8 mouse cellular contexts compared by ENCODE assay signal in the genomic region with DNA sequence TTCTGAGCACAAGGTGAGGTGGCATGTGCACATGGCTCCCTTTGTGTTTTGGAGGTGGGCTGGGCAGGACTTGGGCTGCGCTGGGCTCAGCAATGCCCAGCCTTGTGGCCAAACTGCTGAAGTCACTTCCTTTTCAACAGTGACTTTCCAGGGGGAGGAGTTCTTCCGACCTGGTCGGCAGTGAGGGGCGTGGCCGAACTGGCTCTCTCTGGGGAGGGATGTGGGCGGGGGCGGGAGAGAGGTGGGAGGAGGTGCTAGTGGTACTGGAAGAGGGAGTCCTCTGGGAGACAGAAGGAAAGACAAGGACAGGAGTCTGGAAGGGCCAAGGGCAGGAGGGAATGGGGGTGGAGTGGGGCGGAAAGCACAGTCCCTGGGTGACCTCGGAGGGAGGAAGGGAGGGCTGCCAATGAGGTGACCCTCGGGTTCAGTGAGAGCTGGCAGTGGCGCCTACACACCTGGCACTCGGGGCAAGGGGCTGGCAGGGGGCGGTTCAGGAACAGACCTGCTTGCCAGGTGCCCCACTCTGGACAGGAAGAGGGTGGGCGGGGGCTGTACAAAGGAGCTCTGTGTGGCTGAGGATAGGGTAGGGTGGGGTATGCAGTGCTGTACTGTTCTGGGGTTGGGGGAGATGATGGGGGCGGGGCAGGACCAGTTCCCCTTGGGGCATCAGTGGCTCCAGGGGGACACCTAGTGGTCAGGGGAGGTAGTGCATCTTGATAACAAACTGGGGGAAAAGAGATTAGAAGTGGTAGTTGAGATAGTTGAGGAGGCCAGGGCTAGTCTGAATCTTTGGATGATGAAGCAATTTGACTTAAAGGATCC. TPM values are rescaled to one million over a fixed set of nuclear protein-coding genes. Genes with fewer than 3 reads are reported as not detected.
DNase-seq lines count a peak whose midpoint lies in the region; ATAC-seq and TF ChIP-seq lines count a peak whose summit lies in the region.

No protein-coding gene starts in this region.

- no peak for TF ChIP-seq POLR2A in cortical plate, adult 2 months (IDR thresholded peaks at IDR 0.05; ENCODE audit: extremely low read depth, insufficient read depth, low read length)

- H3K4me2 ChIP-seq in hindbrain, postnatal 0 days (ENCODE audit: low read depth, low read length) = no peak overlapping the region
- H3K4me2 ChIP-seq in limb, embryonic 12.5 days = peak overlapping the region; percentile 45
- no peak overlapping the region for H3K4me2 ChIP-seq in midbrain, embryonic 13.5 days (replicated peaks)

- no peak overlapping the region for H3K9ac ChIP-seq in hindbrain, postnatal 0 days (replicated peaks; ENCODE audit: low read length)
- H3K9ac ChIP-seq in limb, embryonic 12.5 days (replicated peaks) = peak overlapping the region; percentile 31; the same call in 1 of the 2 replicates
- 0 out of 2 replicates have a peak overlapping the region, but pooled peaks have one; percentile 10 for H3K9ac ChIP-seq in midbrain, embryonic 13.5 days (replicated peaks)

- peaks cover 25% of the 10 kb centered on the region for H3K4me1 ChIP-seq in cortical plate, adult 2 months (ENCODE audit: control insufficient read depth, insufficient read depth, low read length)
- H3K4me1 ChIP-seq in hindbrain, postnatal 0 days (ENCODE audit: insufficient read depth, low read length) = peaks cover 29% of the 10 kb centered on the region
- peaks cover 83% of the 10 kb centered on the region for H3K4me1 ChIP-seq in limb, embryonic 12.5 days (replicated peaks)
- H3K4me1 ChIP-seq in midbrain, embryonic 13.5 days (replicated peaks) = peaks cover 64% of the 10 kb centered on the region

- WGBS in hindbrain, postnatal 0 days = 10% methylated on average over 14 of the region's 15 CpGs
- 2% methylated on average over 15 of the region's 15 CpGs for WGBS in limb, embryonic 12.5 days
- WGBS in midbrain, embryonic 13.5 days = 5% methylated on average over 15 of the region's 15 CpGs

- H3K36me3 ChIP-seq in hindbrain, postnatal 0 days (ENCODE audit: insufficient read depth, low read length) = peaks cover 15% of the 10 kb centered on the region; the same call in 1 of the 2 replicates
- peaks cover 56% of the 10 kb centered on the region for H3K36me3 ChIP-seq in limb, embryonic 12.5 days
- peaks cover 21% of the 10 kb centered on the region for H3K36me3 ChIP-seq in midbrain, embryonic 13.5 days

- no peaks in the 10 kb centered on the region for H3K27me3 ChIP-seq in hindbrain, postnatal 0 days (ENCODE audit: insufficient read depth, low read length)
- no peaks in the 10 kb centered on the region for H3K27me3 ChIP-seq in limb, embryonic 12.5 days
- no peaks in the 10 kb centered on the region for H3K27me3 ChIP-seq in midbrain, embryonic 13.5 days

- peak overlapping the region; percentile 78 for H3K27ac ChIP-seq in cortical plate, adult 2 months (ENCODE audit: insufficient read depth, low read length)
- H3K27ac ChIP-seq in hindbrain, postnatal 0 days = peak overlapping the region; percentile 26; the same call in 1 of the 2 replicates
- peak overlapping the region; percentile 84 for H3K27ac ChIP-seq in limb, embryonic 12.5 days
- H3K27ac ChIP-seq in midbrain, embryonic 13.5 days = peak overlapping the region; percentile 52; the same call in 1 of the 2 replicates

- no peaks in the 10 kb centered on the region for H3K9me3 ChIP-seq in hindbrain, postnatal 0 days (ENCODE audit: low read length)
- H3K9me3 ChIP-seq in limb, embryonic 12.5 days = no peaks in the 10 kb centered on the region
- H3K9me3 ChIP-seq in midbrain, embryonic 13.5 days = no peaks in the 10 kb centered on the region

- DNase-seq in right cerebral cortex, postnatal 4 days = peak; percentile 74
- DNase-seq in right cerebral cortex, postnatal 25 days = no peak
- peak; percentile 65 to 70 for DNase-seq in gastrocnemius, adult 8-10 months (ENCODE audit: low spot score in 2 of 2)
- DNase-seq in hindbrain, postnatal 0 days (ENCODE audit: low spot score) = peak; percentile 67
- DNase-seq in spleen, postnatal 4 days (ENCODE audit: low spot score in 2 of 2) = peak; percentile 82 to 93

- H3K4me3 ChIP-seq in cortical plate, adult 2 months (ENCODE audit: insufficient read depth, low read length) = no peak overlapping the region
- H3K4me3 ChIP-seq in hindbrain, postnatal 0 days (ENCODE audit: low read length) = no peak overlapping the region
- H3K4me3 ChIP-seq in limb, embryonic 12.5 days (replicated peaks) = peak overlapping the region; percentile 23
- no peak overlapping the region for H3K4me3 ChIP-seq in midbrain, embryonic 13.5 days (replicated peaks)

- peak; percentile 56; the same call in 1 of the 2 replicates for ATAC-seq in hindbrain, postnatal 0 days
- peak; percentile 82 for ATAC-seq in limb, embryonic 12.5 days (ENCODE audit: insufficient number of reproducible peaks, insufficient read depth, low FRiP score, low TSS enrichment, low read depth)
- ATAC-seq in midbrain, embryonic 13.5 days = peak; percentile 80

- peak; percentile 80 for TF ChIP-seq CTCF in cortical plate, adult 2 months (IDR thresholded peaks at IDR 0.05; ENCODE audit: extremely low read depth, insufficient read depth, low read length)
- peak; percentile 88 for TF ChIP-seq CTCF in hindbrain, postnatal 0 days (IDR thresholded peaks at IDR 0.05; ENCODE audit: low read depth)

RNA-seq across cellular contexts. Expression of gene Ahdc1, which starts 45.2 kb away (rescaled TPM):
- 23.8 and 26.4 TPM in 2 replicates for polyA plus RNA-seq in cortical plate, adult 2 months (2012; rRNA removed)
- total RNA-seq in gastrocnemius, adult 8-10 months (2022) = 10 to 100 TPM; 26.3 to 32.9 (median 28.9) TPM
- total RNA-seq in hindbrain, postnatal 0 days (2014; rRNA removed) = 88.2 and 106 TPM in 2 replicates
- polyA plus RNA-seq in hindbrain, postnatal 0 days (2015; fragmentation: Nextera tagmentation; extraction: Ambion mirVana) = 9.7 and 10.8 TPM in 2 replicates
- polyA plus RNA-seq in limb, embryonic 12.5 days (2016; fragmentation: Nextera tagmentation; extraction: Ambion mirVana) = 13.2 and 14.5 TPM in 2 replicates
- polyA plus RNA-seq in midbrain, embryonic 13.5 days (2015; fragmentation: Nextera tagmentation; extraction: Ambion mirVana) = 10.4 and 12.6 TPM in 2 replicates

Comparison
In these comparisons a context has a peak if more than half of its experiments do, and no peak if none do; other contexts are left out.
1. H3K27ac ChIP-seq: peak in every context shown above with its lines; median percentile 84 in limb, embryonic 12.5 days; 78 in cortical plate, adult 2 months; 52 in midbrain, embryonic 13.5 days; 26 in hindbrain, postnatal 0 days.